Mouse (Mus musculus) lung, postnatal 25 days (tissue): ENCODE data around the gene Zmat5.
"Not testable (repeated sequence)": the region's sequence is repeated elsewhere in the genome, so short reads cannot be mapped to it uniquely, and the experiment has no call there.

ENCODE experiments used
- DNase-seq: peaks from one replicate; pipeline ENCODE4 v3.0.0; 2022; ENCODE audit warnings: low spot score

The Zmat5 gene

DNA sequence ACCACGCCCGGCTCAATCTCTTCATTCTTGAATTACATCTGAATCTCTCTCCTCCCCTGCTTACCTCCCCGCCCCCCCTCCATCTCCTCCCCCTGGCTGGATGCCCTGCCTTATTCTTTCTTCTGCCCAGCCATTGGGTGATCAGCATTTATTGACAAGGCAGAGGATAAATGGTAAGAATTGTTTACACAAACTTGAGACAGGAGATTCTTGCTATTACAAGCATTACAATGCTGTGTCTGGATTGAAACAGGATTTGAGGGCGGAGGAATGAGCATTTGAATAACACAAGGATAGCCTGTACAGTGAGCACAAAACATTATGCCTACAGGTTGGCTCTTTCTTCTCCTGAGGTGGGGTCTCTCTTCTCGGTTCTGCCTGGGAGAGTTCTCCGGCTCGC lies 14.1 kb upstream of the Zmat5 start:
- no peak for DNase-seq

GRCm38 (mm10) chr11:4691213-4691612 lies 13.3 kb upstream of the Zmat5 start:
- no peak for DNase-seq

GRCm38 (mm10) chr11:4692162-4692561 lies 12.3 kb upstream of the Zmat5 start:
- no peak for DNase-seq

GRCm38 (mm10) chr11:4697043-4697983 lies 7.2 kb upstream of the Zmat5 start:
- peak; percentile 82 for DNase-seq

DNA sequence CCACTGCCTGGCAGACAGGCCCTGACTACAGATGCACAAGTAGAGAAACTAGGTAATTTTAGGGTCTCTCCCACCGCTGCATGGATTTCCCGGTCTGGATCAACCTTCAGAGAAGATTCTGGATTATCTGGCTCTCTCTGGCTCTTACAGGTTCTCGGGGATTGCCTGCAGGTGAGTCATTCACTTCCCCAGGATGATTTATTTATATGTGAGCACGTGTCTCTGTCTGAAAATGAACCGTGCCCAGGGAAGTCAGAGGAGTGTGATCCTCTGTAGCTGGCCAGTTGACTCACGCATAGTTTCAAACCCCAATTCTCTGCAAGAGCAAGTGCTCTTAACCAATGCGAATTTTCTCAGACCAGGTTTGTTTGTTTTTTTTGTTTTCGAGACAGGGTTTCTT lies 3.8 kb upstream of the Zmat5 start:
- no peak for DNase-seq

DNA sequence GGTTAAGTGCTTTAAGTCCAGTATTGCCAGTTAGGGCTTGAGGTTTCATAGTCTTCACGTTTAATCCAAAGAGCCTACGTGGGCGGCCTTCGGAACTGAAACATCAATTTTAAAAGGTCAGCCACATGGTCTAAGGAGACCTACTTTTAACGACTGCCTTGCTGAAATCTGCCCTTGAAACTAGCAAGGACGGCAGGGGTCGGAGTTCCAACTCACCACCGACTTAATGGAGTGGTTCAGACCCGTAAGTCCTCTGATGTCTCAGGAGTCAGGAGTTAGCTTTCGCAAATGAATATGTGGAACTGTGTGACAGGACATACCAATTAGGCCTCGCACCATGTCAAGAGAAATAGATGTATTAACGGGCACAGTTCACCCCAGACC lies 798 bp upstream of the Zmat5 start:
- DNase-seq = no peak

GRCm38 (mm10) chr11:4705178-4705577 lies 700 bp downstream of the Zmat5 start:
- DNase-seq = no peak

DNA sequence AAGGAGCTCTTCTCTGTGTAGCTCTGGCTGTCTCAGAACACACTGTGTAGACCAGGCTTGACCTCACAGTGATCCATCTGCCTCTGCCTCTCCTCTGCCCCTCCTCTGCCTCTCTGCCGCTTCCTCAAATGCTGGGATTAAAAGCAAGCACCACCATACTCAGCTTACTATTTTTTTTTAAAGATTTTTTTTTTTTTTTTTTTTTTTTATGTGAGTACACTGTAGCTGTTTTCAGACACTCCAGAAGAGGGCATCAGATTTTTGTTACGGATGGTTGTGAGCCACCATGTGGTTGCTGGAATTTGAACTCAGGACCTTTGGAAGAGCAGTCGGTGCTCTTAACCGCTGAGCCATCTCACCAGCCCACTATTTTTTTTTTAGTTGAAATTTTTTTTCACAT lies 5.7 kb downstream of the Zmat5 start:
- DNase-seq = not testable (repeated sequence)

DNA sequence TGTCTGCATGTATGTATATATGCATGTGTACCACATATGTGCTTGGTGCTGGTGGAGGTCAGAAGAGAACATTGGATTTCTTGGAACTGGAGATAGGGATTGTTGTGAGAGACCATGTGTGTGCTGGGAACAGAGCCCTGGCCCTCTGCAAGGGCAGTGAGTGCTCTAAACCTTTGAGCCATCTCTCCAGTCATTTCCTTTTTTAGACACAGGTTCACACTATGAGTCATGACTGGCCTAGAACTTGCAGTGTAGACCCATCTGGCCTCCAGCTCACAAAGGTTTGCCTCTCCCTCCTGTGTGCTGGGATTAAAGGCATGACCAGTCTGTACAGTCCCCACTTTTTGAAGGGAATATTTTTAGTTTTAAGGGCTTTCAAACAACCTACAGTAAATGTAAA lies 8.3 kb downstream of the Zmat5 start:
- DNase-seq = no peak

DNA sequence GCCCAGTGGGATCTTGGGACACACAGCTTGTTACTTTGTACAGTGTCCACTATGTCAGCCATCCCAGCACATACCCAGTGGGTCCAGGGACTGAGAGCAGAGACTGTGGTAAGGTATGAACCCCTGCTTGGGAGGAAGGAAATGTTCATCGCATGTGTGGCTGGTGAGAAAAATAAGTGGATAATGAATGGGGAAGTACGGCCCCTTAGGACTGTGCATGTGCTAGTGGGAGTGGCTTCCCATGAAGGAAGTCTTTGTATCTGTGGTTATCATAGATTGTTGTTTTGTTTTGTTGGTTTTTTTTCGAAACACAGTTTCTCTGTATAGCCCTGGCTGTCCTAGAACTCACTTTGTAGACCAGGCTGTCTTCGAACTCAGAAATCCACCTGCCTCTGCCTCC lies 10.2 kb downstream of the Zmat5 start:
- DNase-seq = no peak

DNA sequence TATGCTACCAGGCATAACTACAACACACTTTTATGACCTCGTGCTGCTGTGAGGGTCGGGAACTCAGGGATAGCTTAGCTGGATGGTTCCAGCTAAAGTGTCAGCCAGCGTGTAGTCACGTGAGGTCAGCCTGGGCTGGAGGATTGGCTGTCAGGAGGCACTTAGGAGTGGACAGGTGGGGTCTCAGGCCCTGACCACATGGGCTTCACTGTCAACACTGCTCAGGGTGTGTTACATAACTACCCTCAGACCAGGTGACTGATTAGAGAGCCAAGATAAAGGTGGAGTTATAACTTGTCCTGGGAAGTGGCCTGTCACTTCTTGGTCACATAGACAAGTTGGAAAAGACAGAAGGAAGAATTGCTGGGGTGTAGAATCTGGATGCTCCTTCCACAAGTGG lies 11.1 kb downstream of the Zmat5 start:
- no peak for DNase-seq

DNA sequence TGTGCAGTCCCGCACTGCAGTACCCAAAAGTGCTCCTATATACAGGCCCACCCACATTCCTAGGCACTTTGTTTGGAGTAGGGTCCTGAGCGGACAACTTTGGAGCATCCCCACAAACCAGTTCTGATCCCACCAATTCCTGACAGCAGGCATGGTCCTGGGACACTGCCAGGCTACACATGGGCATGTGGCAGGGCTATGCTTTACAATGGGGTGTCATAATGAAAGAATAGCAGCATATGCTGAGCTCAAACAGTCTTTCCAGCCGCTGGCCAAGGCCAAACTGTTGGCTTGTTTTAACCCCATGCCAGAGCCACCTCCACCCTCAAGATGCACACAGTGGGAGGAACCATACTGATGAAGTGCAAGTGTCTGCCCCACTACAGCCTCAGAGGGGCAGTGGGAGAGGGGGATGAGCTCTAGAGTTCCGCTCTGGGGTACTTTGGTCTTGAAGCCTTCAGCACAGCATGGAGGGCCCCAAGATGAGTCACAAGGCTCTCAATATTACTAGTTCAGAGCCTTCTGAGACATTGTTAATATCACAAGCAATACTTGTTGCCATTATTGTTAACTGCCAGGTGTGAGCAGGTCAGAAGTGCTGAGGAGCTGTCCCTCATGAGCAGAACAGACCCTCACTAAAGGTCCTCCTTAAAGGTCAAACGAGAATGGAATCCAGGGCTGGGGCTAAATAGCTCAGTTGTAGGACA lies 12.2 kb downstream of the Zmat5 start:
- DNase-seq = no peak

DNA sequence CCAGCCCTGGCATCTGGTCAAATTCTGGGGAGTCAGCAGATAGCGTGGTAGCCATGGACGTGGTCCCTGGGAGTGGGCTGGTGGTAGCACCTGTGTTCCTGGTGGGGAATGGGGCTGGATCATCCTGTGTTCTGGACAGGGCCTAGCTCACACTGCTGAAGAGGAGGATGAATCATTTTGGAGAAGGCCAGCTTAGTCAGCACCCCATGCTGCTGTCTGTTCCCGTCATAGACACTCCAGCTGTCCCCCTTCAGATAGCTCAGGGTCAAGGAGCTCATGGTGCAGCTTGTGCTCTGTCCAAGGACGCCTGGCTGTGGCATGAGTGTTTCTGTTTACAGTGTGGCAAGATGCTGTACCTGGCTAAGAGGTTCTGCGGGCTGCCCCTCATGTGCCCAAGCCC lies 14.1 kb downstream of the Zmat5 start:
- DNase-seq = no peak

GRCm38 (mm10) chr11:4719961-4720360 lies 15.5 kb downstream of the Zmat5 start:
- DNase-seq = no peak

- no peak for DNase-seq
These were observed 15.9 kb downstream of the Zmat5 start for GRCm38 (mm10) chr11:4720393-4720792.

- peak; percentile 64 for DNase-seq
These were observed 16.6 kb downstream of the Zmat5 start for GRCm38 (mm10) chr11:4720900-4721580.

GRCm38 (mm10) chr11:4721728-4722127 lies 17.2 kb downstream of the Zmat5 start:
- DNase-seq = no peak

DNA sequence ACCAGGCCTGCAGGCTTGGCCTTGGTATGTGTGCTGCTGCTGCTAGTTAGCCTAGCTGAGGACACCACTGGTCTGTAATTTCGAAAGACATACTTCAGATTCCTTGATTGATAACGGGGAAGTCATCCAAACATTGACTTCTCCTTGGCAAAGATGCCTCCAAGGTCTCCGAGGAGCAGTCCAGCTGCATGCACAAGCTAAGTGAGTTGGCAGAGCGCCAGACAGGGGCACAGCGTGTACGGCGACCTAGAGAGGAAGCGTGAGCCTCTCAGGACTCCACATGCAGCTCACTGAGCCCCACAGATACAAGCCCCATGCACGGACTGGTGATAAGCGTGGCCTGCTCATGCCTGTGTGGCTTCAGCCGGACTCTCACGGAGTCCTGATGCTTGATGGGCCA lies 25.1 kb downstream of the Zmat5 start:
- peak; percentile 39 for DNase-seq

DNA sequence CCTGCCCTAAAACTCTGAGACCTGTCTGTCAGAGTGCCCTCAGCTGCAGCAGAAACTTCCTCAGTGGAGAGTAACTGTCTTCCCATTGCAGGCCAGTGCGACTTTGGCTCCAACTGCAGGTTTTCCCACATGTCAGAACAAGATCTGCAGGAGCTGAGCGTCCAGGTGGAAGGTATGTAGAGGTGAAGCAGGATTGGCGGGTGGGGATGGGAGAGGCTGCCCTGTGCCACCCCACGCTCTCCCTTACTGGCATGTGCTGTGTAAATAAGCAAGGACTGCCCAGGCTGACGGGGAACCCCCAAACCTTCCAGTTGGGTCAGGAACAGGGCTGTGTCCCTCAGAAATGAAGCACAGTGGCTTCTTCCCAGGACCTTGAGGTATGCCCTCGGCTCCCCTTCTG lies 25.6 kb downstream of the Zmat5 start:
- DNase-seq = peak; percentile 37

- DNase-seq = no peak
These were observed 26.4 kb downstream of the Zmat5 start for GRCm38 (mm10) chr11:4730913-4731312.

DNA sequence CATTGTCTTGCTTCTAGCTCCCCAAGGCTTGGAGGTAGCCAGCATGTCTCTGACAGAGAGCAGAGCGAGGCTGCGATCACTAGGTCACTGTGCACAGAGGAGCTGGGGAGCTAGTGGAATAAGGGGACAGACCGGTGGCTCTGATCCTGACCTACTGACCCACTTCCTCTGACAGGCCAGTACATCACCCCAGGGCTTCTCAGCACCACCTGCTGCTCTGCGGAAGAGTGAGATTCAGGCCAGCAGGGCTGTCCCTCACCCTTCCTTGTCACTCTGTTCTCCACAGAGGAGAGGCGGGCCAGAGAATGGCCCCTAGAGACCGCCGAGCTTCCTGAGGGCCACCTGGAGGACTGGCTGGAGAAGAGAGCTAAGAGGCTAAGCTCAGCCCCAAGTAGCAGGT lies 27.3 kb downstream of the Zmat5 start:
- no peak for DNase-seq

DNA sequence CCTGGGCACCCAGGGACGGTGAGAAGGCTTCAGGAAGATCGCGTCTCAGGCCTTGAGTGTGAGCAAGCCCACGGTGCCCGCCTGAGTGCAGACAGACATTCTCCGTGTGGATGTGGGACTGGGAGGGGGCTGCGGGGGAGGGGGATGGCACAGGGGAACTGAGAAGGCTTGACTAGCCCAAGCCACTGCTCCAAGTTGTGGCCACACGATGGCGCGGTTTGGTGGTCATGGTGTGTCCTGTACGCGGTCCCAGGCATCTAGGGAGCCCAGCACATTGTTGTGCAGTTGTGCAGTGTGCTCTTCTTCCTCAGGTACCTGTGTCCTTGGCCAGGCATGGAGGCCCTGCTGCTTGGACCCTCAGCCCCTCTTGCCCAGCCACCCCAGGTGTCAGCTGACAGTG lies 29.7 kb downstream of the Zmat5 start:
- DNase-seq = no peak

DNA sequence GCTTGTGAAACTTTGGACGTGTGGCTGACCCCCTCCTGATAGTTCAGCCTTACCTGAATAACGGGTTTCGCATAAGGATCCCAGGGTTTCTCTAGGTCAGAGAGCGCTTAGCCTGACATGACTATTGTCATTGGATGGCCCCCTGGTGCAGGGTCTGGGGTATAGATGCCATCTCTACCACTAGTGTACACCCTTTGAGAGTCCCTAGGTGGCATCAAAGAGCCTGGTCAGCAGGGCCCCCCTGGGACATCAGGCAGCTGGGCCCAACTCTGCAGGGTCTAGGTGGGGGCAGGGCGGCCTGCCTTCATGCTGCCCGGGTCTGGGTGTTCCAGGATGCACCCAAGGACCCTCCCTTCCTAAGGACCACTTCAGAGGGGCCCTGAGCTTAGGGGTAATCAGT lies 31.9 kb downstream of the Zmat5 start:
- no peak for DNase-seq
